Comparison of ENCODE assay signal across 8 mouse cellular contexts in the genomic region with DNA sequence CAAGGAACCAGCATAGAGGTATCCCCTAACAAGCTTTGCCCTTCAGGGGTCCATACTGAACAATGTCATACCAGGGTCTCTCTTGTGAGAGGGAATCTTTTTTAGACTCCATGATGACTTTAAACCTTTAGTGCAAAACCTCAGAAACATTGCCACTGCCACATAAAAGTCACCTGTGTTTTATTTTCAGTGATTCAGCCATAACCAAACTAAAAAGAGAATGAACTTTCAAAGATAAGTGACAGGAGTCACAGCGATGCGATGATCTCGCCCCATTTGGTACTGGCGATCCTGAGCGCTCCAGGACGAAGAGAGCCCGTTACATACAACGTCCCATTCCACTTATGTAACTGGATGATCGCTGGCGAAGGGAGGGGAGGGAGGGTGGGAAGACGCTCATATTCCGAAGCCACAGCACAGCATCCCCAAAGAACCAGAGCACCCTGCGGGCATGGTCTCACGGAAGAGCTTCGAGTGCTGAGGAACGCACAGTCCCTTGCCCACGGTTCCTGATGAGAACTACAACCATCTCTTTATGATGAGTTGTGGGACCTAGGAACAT. TPM values are rescaled to one million over a fixed set of nuclear protein-coding genes. Genes with fewer than 3 reads are reported as not detected.
DNase-seq lines count a peak whose midpoint lies in the region; ATAC-seq lines count a peak whose summit lies in the region.

No protein-coding gene starts in this region.

- no peak for ATAC-seq in heart, embryonic 16.5 days (replicated peaks; ENCODE audit: extremely low read depth, insufficient read depth, low FRiP score)
- ATAC-seq in liver, embryonic 15.5 days (ENCODE audit: insufficient read depth), result no peak

- H3K9ac ChIP-seq in heart, embryonic 16.5 days (ENCODE audit: low read length), result peak overlapping the region; percentile 86
- H3K9ac ChIP-seq in liver, embryonic 15.5 days, result peak overlapping the region; percentile 76

- WGBS in heart, embryonic 16.5 days, result 27% methylated on average over 16 of the region's 17 CpGs
- WGBS in liver, embryonic 15.5 days (ENCODE audit: insufficient replicate concordance), result 11% methylated on average over 17 of the region's 17 CpGs

- no peaks in the 10 kb centered on the region for H3K27me3 ChIP-seq in heart, embryonic 16.5 days (ENCODE audit: control insufficient read depth, insufficient read depth, low read length)
- no peaks in the 10 kb centered on the region for H3K27me3 ChIP-seq in liver, embryonic 15.5 days

- peak; percentile 53 for DNase-seq in cerebellum, adult 9-10 months
- DNase-seq in cerebellum, adult 11-12 months, result no peak
- peak; percentile 3 for DNase-seq in right cerebral cortex, adult 18-20 months
- no peak for DNase-seq in right cerebral cortex, postnatal 36 days (ENCODE audit: low spot score in 2 of 2)
- DNase-seq in testis, postnatal 14 days (ENCODE audit: low spot score), result peak; percentile 4
- no peak for DNase-seq in urinary bladder, postnatal 14 days (ENCODE audit: low spot score)

- no peaks in the 10 kb centered on the region for H3K9me3 ChIP-seq in heart, embryonic 16.5 days (replicated peaks; ENCODE audit: control insufficient read depth, low read length)
- no peaks in the 10 kb centered on the region for H3K9me3 ChIP-seq in liver, embryonic 15.5 days (replicated peaks)

- H3K4me1 ChIP-seq in heart, embryonic 16.5 days (ENCODE audit: control insufficient read depth, insufficient read depth, low read length), result peaks cover 8% of the 10 kb centered on the region; the same call in 1 of the 2 replicates
- H3K4me1 ChIP-seq in liver, embryonic 15.5 days (replicated peaks), result peaks cover 19% of the 10 kb centered on the region

- peak overlapping the region; percentile 95 for H3K27ac ChIP-seq in heart, embryonic 16.5 days (ENCODE audit: low read length)
- H3K27ac ChIP-seq in liver, embryonic 15.5 days (replicated peaks), result peak overlapping the region; percentile 90

- H3K4me3 ChIP-seq in heart, embryonic 16.5 days (ENCODE audit: low read length), result peak overlapping the region; percentile 71
- peak overlapping the region; percentile 78 for H3K4me3 ChIP-seq in liver, embryonic 15.5 days (replicated peaks)

- H3K4me2 ChIP-seq in heart, embryonic 16.5 days (ENCODE audit: low read depth, low read length), result peak overlapping the region; percentile 67
- H3K4me2 ChIP-seq in liver, embryonic 15.5 days, result peak overlapping the region; percentile 73

- H3K36me3 ChIP-seq in heart, embryonic 16.5 days (ENCODE audit: control insufficient read depth, insufficient read depth), result no peaks in the 10 kb centered on the region
- H3K36me3 ChIP-seq in liver, embryonic 15.5 days (replicated peaks), result peaks cover 1% of the 10 kb centered on the region; the same call in 1 of the 2 replicates

RNA-seq across cellular contexts. Expression of gene Opn1mw, which starts 42.9 kb away (rescaled TPM):
- not detected in 2 replicates for polyA plus RNA-seq in heart, embryonic 16.5 days (2015; fragmentation: Nextera tagmentation; extraction: Ambion mirVana)
- polyA plus RNA-seq in liver, embryonic 15.5 days (2015; fragmentation: Nextera tagmentation; extraction: Ambion mirVana), result not detected in 2 replicates

RNA-seq across cellular contexts. Expression of gene Mecp2, which starts 50.8 kb away (rescaled TPM):
- polyA plus RNA-seq in heart, embryonic 16.5 days (2015; fragmentation: Nextera tagmentation; extraction: Ambion mirVana), result 11.3 and 11.5 TPM in 2 replicates
- 6.2 and 6.9 TPM in 2 replicates for polyA plus RNA-seq in liver, embryonic 15.5 days (2015; fragmentation: Nextera tagmentation; extraction: Ambion mirVana)

Comparison
In these comparisons a context has a peak if more than half of its experiments do, and no peak if none do; other contexts are left out.
1. DNase-seq: peak in cerebellum, adult 9-10 months (single experiment), right cerebral cortex, adult 18-20 months (single experiment) and testis, postnatal 14 days (single experiment); none in cerebellum, adult 11-12 months (single experiment), right cerebral cortex, postnatal 36 days (0 of 2) and urinary bladder, postnatal 14 days (single experiment).